Mouse (Mus musculus) liver, embryonic 16.5 days (tissue): ENCODE data around the gene Rab4a. TPM values are rescaled to one million over a fixed set of nuclear protein-coding genes. Genes with fewer than 3 reads are reported as not detected.

Experiments used
- ATAC-seq: fragments of 200-750 bp; cut with Nextera tagmentation; 2 replicates; pipeline ENCODE4 v1.8.0; 2017; ENCODE audit warnings: low read depth, mild to moderate bottlenecking, moderate number of reproducible peaks, moderate library complexity
- H3K27ac ChIP-seq: fragments of 300-500 bp; sonication (generic); 2 replicates; pipeline ENCODE4 v1.5.1; 2014; ENCODE audit warnings: mild to moderate bottlenecking, low read length
- H3K27me3 ChIP-seq: fragments of 300-500 bp; sonication (generic); 2 replicates; pipeline ENCODE4 v1.6.1; 2014; ENCODE audit warnings: low read depth, low read length, mixed read lengths; ENCODE audit not compliant: control insufficient read depth, insufficient read depth
- H3K36me3 ChIP-seq: fragments of 300-500 bp; sonication (generic); 2 replicates; pipeline ENCODE4 v1.6.1; 2014; ENCODE audit warnings: mild to moderate bottlenecking; ENCODE audit not compliant: control insufficient read depth, insufficient read depth
- H3K4me1 ChIP-seq: fragments of 300-500 bp; sonication (generic); 2 replicates; pipeline ENCODE4 v1.6.1; 2014; ENCODE audit warnings: low read depth, low read length, mixed read lengths; ENCODE audit not compliant: control insufficient read depth
- H3K4me2 ChIP-seq: fragments of 300-500 bp; sonication (generic); 2 replicates; pipeline ENCODE4 v1.6.1; 2014; ENCODE audit warnings: low read depth, low read length, mixed read lengths
- H3K4me3 ChIP-seq: fragments of 300-500 bp; sonication (generic); 2 replicates; pipeline ENCODE4 v1.5.1; 2014; ENCODE audit warnings: low read depth, mild to moderate bottlenecking, low read length
- H3K9ac ChIP-seq: fragments of 300-500 bp; sonication (generic); 2 replicates; pipeline ENCODE4 v1.6.1; 2014; ENCODE audit warnings: low read depth, low read length
- H3K9me3 ChIP-seq: fragments of 300-500 bp; sonication (generic); replicated peaks from 2 replicates; pipeline ENCODE4 v1.6.1; 2016; ENCODE audit warnings: low read length; ENCODE audit not compliant: control insufficient read depth
- WGBS: fragments of 180-500 bp; shearing (Covaris S2); extraction: QIAGEN DNeasy Blood & Tissue Kit; methylation state at CpG from one replicate; pipeline ENCODE4 v1.1.7; 2014; ENCODE audit not compliant: insufficient replicate concordance; 5-methylcytosine and 5-hydroxymethylcytosine counted together
- polyA plus RNA-seq: library from polyadenylated mRNA; unstranded; fragments of >200 nt; fragmentation: Nextera tagmentation; extraction: Ambion mirVana; gene quantifications from 2 replicates; pipeline ENCODE4 v1.2.1, GENCODE M21; 2015

The Rab4a gene
- polyA plus RNA-seq, 1 experiment from 2014 or later, result 37.8 TPM

GRCm38 (mm10) chr8:123874324-123874723 lies 68.5 kb downstream of the Rab4a start:
- no peaks in the 10 kb centered on the region for H3K27me3 ChIP-seq
- WGBS, result 69% methylated on average over 11 of the region's 11 CpGs

GRCm38 (mm10) chr8:123877865-123878264 lies 72.1 kb downstream of the Rab4a start:
- Histone ChIP-seq H3K4me3 (no peak overlapping the region), H3K4me2 (no peak overlapping the region), H3K9ac (no peak overlapping the region), H3K27ac (no peak overlapping the region), H3K36me3 (no peaks in the 10 kb centered on the region), H3K9me3 (no peaks in the 10 kb centered on the region), H3K27me3 (no peaks in the 10 kb centered on the region), H3K4me1 (no peaks in the 10 kb centered on the region)
- ATAC-seq, result no peak
- WGBS, result 46% methylated on average over 2 of the region's 2 CpGs

More at GRCm38 (mm10) chr8:123874324-123874723, 68.5 kb downstream of the Rab4a start:
- Histone ChIP-seq H3K4me2 (no peak overlapping the region), H3K9me3 (no peaks in the 10 kb centered on the region), H3K36me3 (no peaks in the 10 kb centered on the region), H3K27ac (no peak overlapping the region), H3K4me1 (no peaks in the 10 kb centered on the region), H3K4me3 (no peak overlapping the region), H3K9ac (no peak overlapping the region)
- no peak for ATAC-seq

GRCm38 (mm10) chr8:123880271-123880670 lies 74.5 kb downstream of the Rab4a start:
- Histone ChIP-seq H3K36me3 (no peaks in the 10 kb centered on the region), H3K9me3 (no peaks in the 10 kb centered on the region), H3K4me1 (no peaks in the 10 kb centered on the region), H3K4me3 (no peak overlapping the region), H3K27me3 (peaks cover 2% of the 10 kb centered on the region; the same call in 1 of the 2 replicates), H3K27ac (no peak overlapping the region), H3K9ac (no peak overlapping the region), H3K4me2 (no peak overlapping the region)
- WGBS, result 37% methylated on average over 10 of the region's 10 CpGs
- ATAC-seq, result no peak

GRCm38 (mm10) chr8:123880821-123881350 lies 75.1 kb downstream of the Rab4a start:
- no peaks in the 10 kb centered on the region for H3K4me1 ChIP-seq
- H3K4me2 ChIP-seq, result no peak overlapping the region
- no peak overlapping the region for H3K9ac ChIP-seq
- H3K4me3 ChIP-seq, result no peak overlapping the region
- 37% methylated on average over 4 of the region's 4 CpGs for WGBS
- H3K9me3 ChIP-seq, result no peaks in the 10 kb centered on the region
- peaks cover 4% of the 10 kb centered on the region; the same call in 1 of the 2 replicates for H3K27me3 ChIP-seq
- H3K27ac ChIP-seq, result no peak overlapping the region
- H3K36me3 ChIP-seq, result no peaks in the 10 kb centered on the region
- ATAC-seq, result no peak

GRCm38 (mm10) chr8:123882412-123882811 lies 76.6 kb downstream of the Rab4a start:
- no peak overlapping the region for H3K4me2 ChIP-seq
- no peaks in the 10 kb centered on the region for H3K9me3 ChIP-seq
- 46% methylated on average over 2 of the region's 2 CpGs for WGBS
- no peaks in the 10 kb centered on the region for H3K4me1 ChIP-seq
- no peak overlapping the region for H3K27ac ChIP-seq
- H3K9ac ChIP-seq, result no peak overlapping the region
- H3K4me3 ChIP-seq, result no peak overlapping the region
- H3K36me3 ChIP-seq, result no peaks in the 10 kb centered on the region
- H3K27me3 ChIP-seq, result peaks cover 5% of the 10 kb centered on the region; the same call in 1 of the 2 replicates
- no peak for ATAC-seq

GRCm38 (mm10) chr8:123883094-123883493 lies 77.3 kb downstream of the Rab4a start:
- H3K27me3 ChIP-seq, result peaks cover 5% of the 10 kb centered on the region; the same call in 1 of the 2 replicates
- H3K9ac ChIP-seq, result no peak overlapping the region
- H3K4me2 ChIP-seq, result no peak overlapping the region
- ATAC-seq, result 0 out of 2 replicates have a peak, but pooled peaks have one; percentile 19
- H3K27ac ChIP-seq, result no peak overlapping the region
- H3K4me1 ChIP-seq, result no peaks in the 10 kb centered on the region
- no peak overlapping the region for H3K4me3 ChIP-seq
- 74% methylated on average over 4 of the region's 4 CpGs for WGBS
- H3K9me3 ChIP-seq, result no peaks in the 10 kb centered on the region
- no peaks in the 10 kb centered on the region for H3K36me3 ChIP-seq

Other genes starting within 250 kb of the Rab4a start
- gene Rhou, start 152.1 kb upstream of the Rab4a start, polyA plus RNA-seq, result 1.5 and 1.8 TPM in 2 replicates
- gene Ccsap, start 54.2 kb downstream of the Rab4a start, polyA plus RNA-seq, result 2.3 and 2.6 TPM in 2 replicates
- 86.3 and 208 TPM in 2 replicates for gene Acta1, start 88.8 kb downstream of the Rab4a start, polyA plus RNA-seq
- 18.1 and 18.7 TPM in 2 replicates for gene Nup133, start 143.3 kb downstream of the Rab4a start, polyA plus RNA-seq
- 130 and 131 TPM in 2 replicates for gene Abcb10, start 177.1 kb downstream of the Rab4a start, polyA plus RNA-seq
- 18.8 and 19.6 TPM in 2 replicates for gene Taf5l, start 215.4 kb downstream of the Rab4a start, polyA plus RNA-seq
- 2.3 and 2.4 TPM in 2 replicates for gene Urb2, start 215.5 kb downstream of the Rab4a start, polyA plus RNA-seq